Mouse (Mus musculus): Measurements from ENCODE around the gene Slc22a20. TPM values are rescaled to one million over a fixed set of nuclear protein-coding genes. Genes with fewer than 3 reads are reported as not detected.

The Slc22a20 gene
- polyA plus RNA-seq, 1 experiment from 2014 or later: not detected

GRCm38 (mm10) chr19:5967664-5968063, 18.3 kb downstream of the Slc22a20 start:
- Histone ChIP-seq H3K9ac (ENCODE audit: low read length) (no peak overlapping the region), H3K36me3 (ENCODE audit: control insufficient read depth, insufficient read depth, low read length) (no peaks in the 10 kb centered on the region), H3K4me3 (ENCODE audit: low read depth, low read length) (no peak overlapping the region), H3K9me3 (ENCODE audit: control insufficient read depth, low read length) (no peaks in the 10 kb centered on the region), H3K27me3 (ENCODE audit: control insufficient read depth, insufficient read depth, low read length) (no peaks in the 10 kb centered on the region), H3K27ac (replicated peaks) (no peak overlapping the region), H3K4me2 (replicated peaks; ENCODE audit: low read depth) (no peak overlapping the region), H3K4me1 (replicated peaks; ENCODE audit: control insufficient read depth, insufficient read depth) (no peaks in the 10 kb centered on the region; the same call in 1 of the 2 replicates)
- WGBS: 79% methylated on average over 10 of the region's 10 CpGs
- ATAC-seq (ENCODE audit: low FRiP score, low TSS enrichment): no peak
- no peak for DNase-seq (ENCODE audit: low spot score)
- TF ChIP-seq CTCF (IDR thresholded peaks at IDR 0.05; ENCODE audit: low read depth): no peak
- TF ChIP-seq EP300 (optimal IDR thresholded peaks at IDR 0.05): no peak

- DNase-seq (ENCODE audit: low spot score) (no peak), ATAC-seq (ENCODE audit: low FRiP score, low TSS enrichment) (no peak)
- H3K4me2 ChIP-seq (replicated peaks; ENCODE audit: low read depth): no peak overlapping the region
- no peaks in the 10 kb centered on the region for H3K27me3 ChIP-seq (ENCODE audit: control insufficient read depth, insufficient read depth, low read length)
- H3K36me3 ChIP-seq (ENCODE audit: control insufficient read depth, insufficient read depth, low read length): no peaks in the 10 kb centered on the region
- 70% methylated on average over 6 of the region's 6 CpGs for WGBS
- H3K9ac ChIP-seq (ENCODE audit: low read length): no peak overlapping the region
- no peaks in the 10 kb centered on the region; the same call in 1 of the 2 replicates for H3K4me1 ChIP-seq (replicated peaks; ENCODE audit: control insufficient read depth, insufficient read depth)
- H3K27ac ChIP-seq (replicated peaks): no peak overlapping the region
- TF ChIP-seq CTCF (IDR thresholded peaks at IDR 0.05; ENCODE audit: low read depth) (no peak), EP300 (optimal IDR thresholded peaks at IDR 0.05) (no peak)
- no peaks in the 10 kb centered on the region for H3K9me3 ChIP-seq (ENCODE audit: control insufficient read depth, low read length)
- H3K4me3 ChIP-seq (ENCODE audit: low read depth, low read length): no peak overlapping the region
These were observed 19.2 kb downstream of the Slc22a20 start for GRCm38 (mm10) chr19:5966786-5967185.

GRCm38 (mm10) chr19:5965910-5966309, 20.0 kb downstream of the Slc22a20 start:
- no peak overlapping the region for H3K9ac ChIP-seq (ENCODE audit: low read length)
- no peak for ATAC-seq (ENCODE audit: low FRiP score, low TSS enrichment)
- no peaks in the 10 kb centered on the region for H3K9me3 ChIP-seq (ENCODE audit: control insufficient read depth, low read length)
- no peaks in the 10 kb centered on the region; the same call in 1 of the 2 replicates for H3K4me1 ChIP-seq (replicated peaks; ENCODE audit: control insufficient read depth, insufficient read depth)
- no peak overlapping the region for H3K4me3 ChIP-seq (ENCODE audit: low read depth, low read length)
- H3K27me3 ChIP-seq (ENCODE audit: control insufficient read depth, insufficient read depth, low read length): no peaks in the 10 kb centered on the region
- H3K27ac ChIP-seq (replicated peaks): no peak overlapping the region
- 94% methylated on average over 2 of the region's 2 CpGs for WGBS
- H3K4me2 ChIP-seq (replicated peaks; ENCODE audit: low read depth): no peak overlapping the region
- no peak for TF ChIP-seq EP300 (optimal IDR thresholded peaks at IDR 0.05)
- no peak for TF ChIP-seq CTCF (IDR thresholded peaks at IDR 0.05; ENCODE audit: low read depth)
- H3K36me3 ChIP-seq (ENCODE audit: control insufficient read depth, insufficient read depth, low read length): no peaks in the 10 kb centered on the region
- no peak for DNase-seq (ENCODE audit: low spot score)

- Histone ChIP-seq H3K36me3 (ENCODE audit: control insufficient read depth, insufficient read depth, low read length) (no peaks in the 10 kb centered on the region), H3K9ac (ENCODE audit: low read length) (no peak overlapping the region), H3K27ac (replicated peaks) (no peak overlapping the region), H3K4me2 (replicated peaks; ENCODE audit: low read depth) (no peak overlapping the region), H3K4me1 (replicated peaks; ENCODE audit: control insufficient read depth, insufficient read depth) (no peaks in the 10 kb centered on the region; the same call in 1 of the 2 replicates), H3K27me3 (ENCODE audit: control insufficient read depth, insufficient read depth, low read length) (no peaks in the 10 kb centered on the region), H3K4me3 (ENCODE audit: low read depth, low read length) (no peak overlapping the region), H3K9me3 (ENCODE audit: control insufficient read depth, low read length) (no peaks in the 10 kb centered on the region)
- TF ChIP-seq CTCF (IDR thresholded peaks at IDR 0.05; ENCODE audit: low read depth) (peak; percentile 96), EP300 (optimal IDR thresholded peaks at IDR 0.05) (no peak)
- peak; percentile 86 for DNase-seq (ENCODE audit: low spot score)
- 16% methylated on average over 4 of the region's 4 CpGs for whole genome bisulfite sequencing
- peak; percentile 61 for ATAC-seq (ENCODE audit: low FRiP score, low TSS enrichment)
These were observed 20.7 kb downstream of the Slc22a20 start for GRCm38 (mm10) chr19:5965280-5965679.

- H3K4me1 ChIP-seq (replicated peaks; ENCODE audit: control insufficient read depth, insufficient read depth): no peaks in the 10 kb centered on the region; the same call in 1 of the 2 replicates
- 77% methylated on average over 2 of the region's 2 CpGs for WGBS
- no peak overlapping the region; the same call in 1 of the 2 replicates for H3K4me3 ChIP-seq (ENCODE audit: low read depth, low read length)
- H3K27ac ChIP-seq (replicated peaks): no peak overlapping the region
- DNase-seq (ENCODE audit: low spot score): no peak
- peak overlapping the region; percentile 91 for H3K4me2 ChIP-seq (replicated peaks; ENCODE audit: low read depth)
- TF ChIP-seq EP300 (optimal IDR thresholded peaks at IDR 0.05) (no peak), CTCF (IDR thresholded peaks at IDR 0.05; ENCODE audit: low read depth) (no peak)
- no peak overlapping the region for H3K9ac ChIP-seq (ENCODE audit: low read length)
- H3K36me3 ChIP-seq (ENCODE audit: control insufficient read depth, insufficient read depth, low read length): no peaks in the 10 kb centered on the region
- no peaks in the 10 kb centered on the region for H3K9me3 ChIP-seq (ENCODE audit: control insufficient read depth, low read length)
- ATAC-seq (ENCODE audit: low FRiP score, low TSS enrichment): no peak
- H3K27me3 ChIP-seq (ENCODE audit: control insufficient read depth, insufficient read depth, low read length): no peaks in the 10 kb centered on the region
These were observed 21.1 kb downstream of the Slc22a20 start for GRCm38 (mm10) chr19:5964804-5965203.

GRCm38 (mm10) chr19:5963883-5964562, 21.9 kb downstream of the Slc22a20 start, which contains the start of gene Pola2:
Pola2 (minus strand) TSS chr19:5964202.
- H3K4me2 ChIP-seq (replicated peaks; ENCODE audit: low read depth): peak within 1 kb of the TSS; percentile 91
- ATAC-seq (ENCODE audit: low FRiP score, low TSS enrichment) (peak; percentile 86), DNase-seq (ENCODE audit: low spot score) (peak; percentile 90)
- H3K27ac ChIP-seq (replicated peaks): peak within 1 kb of the TSS; percentile 56
- H3K36me3 ChIP-seq (ENCODE audit: control insufficient read depth, insufficient read depth, low read length): no peaks in the 10 kb centered on the region
- no peaks in the 10 kb centered on the region for H3K27me3 ChIP-seq (ENCODE audit: control insufficient read depth, insufficient read depth, low read length)
- H3K4me1 ChIP-seq (replicated peaks; ENCODE audit: control insufficient read depth, insufficient read depth): no peaks in the 10 kb centered on the region; the same call in 1 of the 2 replicates
- no peak for TF ChIP-seq EP300 (optimal IDR thresholded peaks at IDR 0.05)
- TF ChIP-seq CTCF (IDR thresholded peaks at IDR 0.05; ENCODE audit: low read depth): no peak; the same call in 1 of the 2 replicates
- H3K4me3 ChIP-seq (ENCODE audit: low read depth, low read length): peak within 1 kb of the TSS; percentile 73
- no peaks in the 10 kb centered on the region for H3K9me3 ChIP-seq (ENCODE audit: control insufficient read depth, low read length)
- under 1% methylated on average over 49 of the region's 50 CpGs for WGBS
- H3K9ac ChIP-seq (ENCODE audit: low read length): peak within 1 kb of the TSS; percentile 74

Data from stomach, postnatal 0 days (tissue).